Mouse (Mus musculus) spleen, adult 18-20 months (tissue): ENCODE data around the gene Asb15.

ENCODE experiments used
- DNase-seq, 2 experiments: peaks; one replicate each; pipeline ENCODE4 v3.0.0; 2022; ENCODE audit warnings: mixed read lengths in 2 of 2

The Asb15 gene

DNA sequence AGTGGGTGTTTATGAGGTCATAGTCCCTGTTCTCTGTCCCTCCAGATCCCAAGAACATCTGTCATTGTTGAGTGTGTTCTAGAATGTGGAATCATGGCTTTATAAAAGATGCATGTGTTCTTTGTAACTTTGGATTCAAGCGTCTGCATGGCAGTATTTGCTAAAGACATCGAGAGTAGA lies at the start of gene Asb15:
TSS of gene Asb15 (plus strand) at position 81 of the 180 bp plus-strand sequence.
- no peak for DNase-seq

DNA sequence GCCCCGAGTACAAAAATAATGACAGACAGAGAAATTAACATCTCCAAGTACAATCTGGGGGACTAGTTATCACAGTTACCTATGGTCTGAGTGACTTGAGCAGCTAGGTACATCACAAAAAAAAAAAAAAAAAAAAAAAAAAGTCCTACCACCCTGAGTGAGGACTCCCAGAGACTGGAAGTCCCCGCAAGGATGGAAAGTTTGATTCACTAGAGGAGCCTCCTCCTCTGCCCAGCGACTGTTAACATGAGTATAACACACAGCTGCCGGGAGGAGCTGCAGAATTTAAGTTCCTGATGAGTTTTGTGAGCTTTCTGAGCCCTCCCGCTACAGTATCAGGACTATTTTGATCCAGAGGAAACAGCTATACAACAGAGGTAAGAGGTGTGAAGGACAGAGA lies 41.4 kb upstream of the Asb15 start:
- no peak for DNase-seq

DNA sequence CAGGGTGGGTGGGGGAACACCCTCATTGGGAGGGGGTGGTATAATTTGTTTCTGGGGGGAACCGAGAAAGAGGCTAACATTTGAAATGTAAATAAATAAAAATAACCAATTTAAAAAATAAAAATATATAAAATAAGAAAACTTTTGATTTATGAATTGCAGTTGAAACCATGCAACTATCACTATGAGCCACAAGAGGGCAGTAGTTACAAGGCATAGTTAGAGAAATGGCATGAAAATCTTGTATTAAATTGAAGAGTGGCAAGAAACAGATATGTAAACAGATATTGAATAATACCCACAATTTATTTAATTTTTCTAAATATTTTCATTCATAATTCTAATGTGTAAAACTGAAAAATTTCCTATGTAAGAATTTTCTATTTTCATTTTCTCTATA lies 37.6 kb upstream of the Asb15 start:
- DNase-seq = no peak

- no peak for DNase-seq
These were observed 23.8 kb upstream of the Asb15 start for GRCm38 (mm10) chr6:24504141-24504540.

- DNase-seq = no peak
These were observed 13.2 kb upstream of the Asb15 start, which contains the start of gene Iqub for GRCm38 (mm10) chr6:24514552-24515284. Gene Iqub, minus strand, starts transcription at chr6:24515067.

GRCm38 (mm10) chr6:24516197-24516596 lies 11.7 kb upstream of the Asb15 start:
- DNase-seq = no peak

DNA sequence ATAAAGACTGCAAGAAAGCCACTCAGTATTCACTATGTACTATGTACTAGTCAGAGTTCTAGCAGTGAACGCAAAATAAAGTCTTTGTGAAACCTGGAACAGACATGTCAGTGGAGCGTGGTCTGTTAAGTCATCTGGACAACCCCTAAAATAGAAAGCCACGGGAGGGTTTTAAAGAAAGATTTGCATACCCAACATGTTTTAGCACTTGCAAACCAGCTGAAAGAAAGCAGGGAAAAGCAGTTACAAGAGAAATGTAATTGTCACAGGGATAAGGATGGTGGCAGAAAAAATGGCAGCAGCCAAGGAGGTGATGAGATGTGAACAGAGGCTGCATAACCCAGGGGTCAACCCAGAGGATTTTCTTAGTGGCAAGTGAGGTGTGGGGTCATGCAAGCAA lies 2.2 kb upstream of the Asb15 start:
- DNase-seq = no peak

- DNase-seq = peak; percentile 82 to 83
These were observed 535 bp upstream of the Asb15 start, which contains the start of gene Ndufa5 for GRCm38 (mm10) chr6:24527155-24528063. Gene Ndufa5, minus strand, starts transcription at chr6:24528013.

GRCm38 (mm10) chr6:24530166-24530565 lies 2.2 kb downstream of the Asb15 start:
- DNase-seq = peak in 1 of 2 experiments; percentile 24

GRCm38 (mm10) chr6:24530711-24531420 lies 2.9 kb downstream of the Asb15 start:
- DNase-seq = no peak

GRCm38 (mm10) chr6:24532804-24533203 lies 4.9 kb downstream of the Asb15 start:
- DNase-seq = no peak

DNA sequence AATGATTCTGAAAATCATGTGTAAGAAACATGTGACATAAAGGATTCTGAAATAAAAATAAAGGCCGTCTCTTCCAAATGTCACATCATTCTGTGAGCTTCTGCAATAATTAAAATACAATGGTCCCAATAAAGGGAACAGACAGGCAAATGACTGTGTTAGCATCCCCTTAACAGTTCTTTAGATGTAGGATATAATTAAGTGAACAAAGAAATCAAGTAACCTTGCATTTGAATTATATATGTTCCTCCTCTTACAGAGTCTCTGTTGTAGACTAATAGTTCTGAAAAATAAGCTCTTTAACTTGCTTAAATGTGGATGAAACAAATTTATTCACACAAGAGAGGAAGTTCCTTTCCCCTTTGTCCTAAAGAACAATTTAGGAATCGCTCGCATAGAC lies 10.5 kb downstream of the Asb15 start:
- DNase-seq = no peak

- DNase-seq = no peak
These were observed 12.2 kb downstream of the Asb15 start for GRCm38 (mm10) chr6:24540106-24540505.

DNA sequence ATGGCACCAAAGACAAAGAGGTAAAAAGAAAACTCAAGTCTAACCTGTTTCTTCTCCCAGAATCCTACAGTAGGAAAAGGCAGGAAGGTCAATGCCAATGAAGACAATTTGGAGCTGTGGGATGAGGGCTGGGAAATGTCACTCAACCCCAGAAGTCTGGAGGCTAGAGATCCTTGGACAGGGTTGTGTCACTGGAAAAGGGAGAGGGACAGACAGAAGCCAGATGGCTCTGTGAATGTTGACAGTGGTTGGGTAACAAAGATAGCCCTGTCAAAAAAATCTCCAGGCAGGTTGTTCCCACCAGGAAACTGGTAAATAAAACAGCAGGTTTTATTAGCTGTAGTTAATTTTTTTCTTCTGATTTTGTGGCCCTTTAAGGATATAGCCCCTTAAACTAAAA lies 14.4 kb downstream of the Asb15 start:
- no peak for DNase-seq

DNA sequence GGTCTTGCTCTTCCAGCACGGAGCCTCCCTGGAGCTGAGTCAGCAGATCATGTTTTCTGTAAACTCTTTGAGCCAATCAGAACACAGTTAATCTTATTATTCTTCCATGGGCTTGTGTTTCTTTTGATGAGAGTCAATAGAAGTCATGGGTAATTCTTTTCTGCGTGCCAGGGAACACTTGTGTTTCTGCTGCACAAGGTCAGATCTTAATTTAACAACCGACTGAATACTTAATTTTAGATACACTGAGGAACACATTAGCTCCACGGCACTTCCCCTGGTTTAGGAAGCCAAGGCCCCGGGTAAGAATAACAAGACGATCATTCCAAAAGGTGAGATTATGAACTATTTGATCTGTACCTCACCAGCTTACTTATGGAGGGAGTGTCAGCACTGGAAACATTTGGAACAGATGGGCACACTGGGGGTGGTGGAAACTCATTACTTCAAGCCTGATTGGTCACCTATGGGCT lies 15.2 kb downstream of the Asb15 start:
- no peak for DNase-seq

- DNase-seq = no peak
These were observed 18.9 kb downstream of the Asb15 start for GRCm38 (mm10) chr6:24546716-24547420.

DNA sequence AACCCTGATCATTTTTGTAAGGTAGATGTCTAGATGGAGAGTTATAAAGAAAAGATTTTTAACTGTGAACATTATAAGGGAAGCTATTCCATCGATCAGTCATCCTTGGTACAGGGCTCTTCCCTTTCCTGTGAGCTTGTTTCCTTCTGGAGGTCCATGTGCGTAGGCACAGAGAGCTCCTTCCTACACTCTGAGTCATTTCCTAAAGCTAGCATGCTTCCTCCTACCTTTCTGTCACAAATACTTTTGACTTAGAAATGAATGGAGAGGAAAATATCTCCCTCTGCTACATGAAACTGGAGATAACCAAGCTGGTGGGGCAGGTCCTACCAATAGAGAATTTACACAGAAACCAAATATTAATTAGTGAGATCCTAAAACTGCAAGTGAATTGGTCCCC lies 21.9 kb downstream of the Asb15 start:
- no peak for DNase-seq

DNA sequence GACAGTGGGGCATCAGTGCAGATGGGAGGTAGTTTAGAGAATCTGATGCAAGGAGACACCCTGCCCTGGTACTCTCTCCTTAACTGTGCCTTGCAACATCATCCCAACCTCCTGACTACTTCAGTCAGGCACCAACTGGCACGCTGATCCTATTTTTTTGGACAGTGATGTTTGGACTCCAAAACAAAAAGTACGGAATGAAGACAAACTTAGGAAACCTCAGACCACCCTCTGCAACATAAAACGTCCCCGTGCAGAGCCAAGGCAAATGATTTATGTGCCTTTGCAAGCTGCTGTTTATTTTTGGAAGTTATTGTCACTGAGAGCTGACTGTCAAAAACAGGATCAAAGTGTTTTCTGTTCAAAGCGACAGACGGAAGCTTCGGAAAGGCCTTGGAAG lies 24.1 kb downstream of the Asb15 start:
- DNase-seq = no peak

- no peak for DNase-seq
These were observed 26.6 kb downstream of the Asb15 start for GRCm38 (mm10) chr6:24554427-24555086.

- DNase-seq = no peak
These were observed 27.5 kb downstream of the Asb15 start for GRCm38 (mm10) chr6:24555488-24555887.

GRCm38 (mm10) chr6:24564081-24564480 lies 36.1 kb downstream of the Asb15 start:
- no peak for DNase-seq

- no peak for DNase-seq
These were observed 36.9 kb downstream of the Asb15 start for GRCm38 (mm10) chr6:24564886-24565285.
